Mouse (Mus musculus): Measurements from ENCODE around the gene Wdr74.

- no peak for TF ChIP-seq CTCF (IDR thresholded peaks at IDR 0.05; ENCODE audit: extremely low read depth, insufficient read depth, low read length)
- no peak for TF ChIP-seq POLR2A (IDR thresholded peaks at IDR 0.05; ENCODE audit: extremely low read depth, insufficient read depth, low read length)
Measured at GRCm38 (mm10) chr19:8703571-8703970, 32.1 kb upstream of the Wdr74 start.
